Mouse (Mus musculus): ENCODE measurements around the gene Clp1. TPM values are rescaled to one million over a fixed set of nuclear protein-coding genes. Genes with fewer than 3 reads are reported as not detected.

The Clp1 gene
- polyA plus RNA-seq, 1 experiment from 2014 or later = 28.4 TPM

DNA sequence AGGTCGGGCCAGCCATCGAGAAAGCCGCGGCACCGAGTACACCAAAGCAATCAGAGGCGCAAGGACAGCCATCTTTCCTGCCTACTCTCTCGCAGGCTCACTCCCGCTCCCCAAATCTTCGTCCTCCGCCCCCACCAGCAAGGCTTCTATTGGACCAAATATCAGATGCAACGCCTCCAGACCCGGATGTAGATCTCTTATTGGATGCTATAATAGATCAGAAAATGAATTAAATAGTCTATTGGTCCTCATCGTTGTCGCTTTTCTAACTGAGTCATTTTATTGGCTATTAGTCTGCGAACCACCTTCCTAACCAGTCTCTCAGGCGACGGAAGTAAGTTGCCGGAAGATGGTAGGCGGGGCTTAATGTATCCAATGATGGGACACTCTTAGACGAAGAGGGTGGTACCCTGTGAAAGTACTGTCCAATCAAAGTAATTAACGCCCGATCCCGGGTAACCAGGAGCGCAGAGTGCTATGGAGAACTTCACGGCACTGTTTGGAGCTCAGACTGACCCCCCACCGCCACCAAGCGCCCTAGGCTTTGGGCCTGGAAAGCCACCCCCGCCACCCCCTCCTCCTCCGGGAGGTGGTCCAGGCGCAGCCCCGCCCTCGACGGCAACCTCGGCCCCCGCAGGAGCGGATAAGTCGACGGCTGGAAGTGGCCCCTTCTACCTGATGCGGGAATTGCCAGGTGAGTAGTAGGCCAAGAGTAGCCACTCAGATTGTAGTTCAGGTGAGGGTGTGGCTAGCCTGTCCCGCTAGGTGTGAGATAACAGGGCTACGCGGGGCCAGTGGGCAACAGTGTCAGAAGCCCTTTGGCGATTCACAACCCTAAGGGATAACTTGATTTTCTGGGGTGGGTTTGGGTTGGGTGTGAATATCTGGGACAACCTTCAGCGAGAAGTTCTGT lies 48.9 kb downstream of the Clp1 start, which contains the start of the genes Gm28635 and Med19:
Gm28635 (minus strand) TSS at position 74 of the 913 bp plus-strand sequence.
Med19 (plus strand) TSS at position 435 of the 913 bp plus-strand sequence.
- Histone ChIP-seq H3K9me3 (ENCODE audit: control insufficient read depth, low read length) (no peaks in the 10 kb centered on the region), H3K9ac (ENCODE audit: low read depth, low read length) (peak within 1 kb of the TSS; percentile 94), H3K27me3 (replicated peaks; ENCODE audit: control insufficient read depth, insufficient read depth, low read length) (no peaks in the 10 kb centered on the region), H3K27ac (ENCODE audit: low read length) (peak within 1 kb of the TSS; percentile 92), H3K4me3 (ENCODE audit: low read length) (peak within 1 kb of the TSS; percentile 92), H3K4me1 (ENCODE audit: control insufficient read depth, insufficient read depth, low read length) (peaks cover 15% of the 10 kb centered on the region), H3K4me2 (ENCODE audit: low read depth, low read length) (peak within 1 kb of the TSS; percentile 77), H3K36me3 (ENCODE audit: control insufficient read depth, insufficient read depth, low read length) (no peaks in the 10 kb centered on the region)
- under 1% methylated on average over 44 of the region's 44 CpGs for WGBS
- peak; percentile 99 for ATAC-seq

DNA sequence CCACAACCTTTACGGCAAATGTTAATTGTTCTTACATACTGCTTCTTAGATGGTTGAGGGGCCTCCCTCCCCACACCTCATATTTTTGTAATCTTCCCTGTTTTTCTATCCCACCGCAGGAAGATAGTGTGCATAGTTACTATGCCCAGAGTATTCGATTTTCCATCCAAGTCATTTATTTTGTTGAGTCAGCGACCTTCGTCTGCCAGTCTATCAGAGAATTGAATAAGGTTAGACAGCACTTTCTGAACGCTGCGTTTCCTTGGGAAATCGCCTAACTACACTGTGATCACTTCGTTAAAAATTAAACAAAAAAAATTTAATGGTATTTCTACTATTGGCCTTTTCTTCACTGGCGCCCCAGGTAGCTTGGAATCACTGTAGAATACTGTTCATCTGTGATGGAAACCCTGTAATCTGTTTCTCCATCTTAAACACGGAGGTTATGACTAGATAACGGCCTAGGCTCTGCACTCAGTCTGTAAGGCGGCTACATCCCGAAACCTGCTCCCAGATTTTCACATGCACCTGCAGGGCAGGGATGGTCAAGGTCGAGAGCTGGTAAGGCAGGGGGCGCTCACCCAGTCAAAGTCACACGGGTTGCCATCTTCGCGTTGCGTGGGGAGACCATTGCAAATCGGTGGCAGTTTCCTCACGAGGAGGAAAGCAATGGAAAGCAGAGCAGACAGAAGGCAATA lies 49.7 kb downstream of the Clp1 start:
- Histone ChIP-seq H3K36me3 (ENCODE audit: control insufficient read depth, insufficient read depth, low read length) (no peaks in the 10 kb centered on the region), H3K4me1 (ENCODE audit: control insufficient read depth, insufficient read depth, low read length) (peaks cover 12% of the 10 kb centered on the region), H3K4me2 (ENCODE audit: low read depth, low read length) (peak overlapping the region; percentile 68), H3K27me3 (replicated peaks; ENCODE audit: control insufficient read depth, insufficient read depth, low read length) (no peaks in the 10 kb centered on the region), H3K27ac (ENCODE audit: low read length) (peak overlapping the region; percentile 64; the same call in 1 of the 2 replicates), H3K9me3 (ENCODE audit: control insufficient read depth, low read length) (no peaks in the 10 kb centered on the region), H3K9ac (ENCODE audit: low read depth, low read length) (peak overlapping the region; percentile 76), H3K4me3 (ENCODE audit: low read length) (peak overlapping the region; percentile 92)
- WGBS = 7% methylated on average over 22 of the region's 22 CpGs
- peak; percentile 66 for ATAC-seq

MicroRNAs encoded within 50 kb of the gene (microRNA counts, 519-probe panel; counts per million panel counts)
- microRNA mmu-miR-130a = 4,461 counts per million, percentile 100 among the panel's probes with 10 or more counts

Small RNAs within 50 kb of the gene (microRNA-seq; reads per million reads assigned to microRNA genes)
- 26,479 reads per million, percentile 98 among the genes with 10 or more reads in this experiment for gene Mir130a

Other genes starting within 250 kb of the Clp1 start
- gene Ctnnd1, start 76.6 kb downstream of the Clp1 start, polyA plus RNA-seq (2015; fragmentation: Nextera tagmentation; extraction: Ambion mirVana) = 57.2 and 64.1 TPM in 2 replicates
- 0.07 and 0.12 TPM in 2 replicates for gene Btbd18, start 68.3 kb downstream of the Clp1 start, polyA plus RNA-seq (2015; fragmentation: Nextera tagmentation; extraction: Ambion mirVana)
- 184 and 206 TPM in 2 replicates for gene Selenoh, start 56.6 kb downstream of the Clp1 start, polyA plus RNA-seq (2015; fragmentation: Nextera tagmentation; extraction: Ambion mirVana)
- not detected in 2 replicates for gene Gm28635, start 49.3 kb downstream of the Clp1 start, polyA plus RNA-seq (2015; fragmentation: Nextera tagmentation; extraction: Ambion mirVana)
- gene Med19, start 48.9 kb downstream of the Clp1 start, polyA plus RNA-seq (2015; fragmentation: Nextera tagmentation; extraction: Ambion mirVana) = 29.0 and 31.6 TPM in 2 replicates
- 151 and 163 TPM in 2 replicates for gene Tmx2, start 48.2 kb downstream of the Clp1 start, polyA plus RNA-seq (2015; fragmentation: Nextera tagmentation; extraction: Ambion mirVana)
- gene Zdhhc5, start 12.2 kb downstream of the Clp1 start, polyA plus RNA-seq (2015; fragmentation: Nextera tagmentation; extraction: Ambion mirVana) = 18.3 and 23.4 TPM in 2 replicates
- gene Ypel4, start 6.7 kb upstream of the Clp1 start, polyA plus RNA-seq (2015; fragmentation: Nextera tagmentation; extraction: Ambion mirVana) = 4.3 and 6.0 TPM in 2 replicates
- 5.1 and 5.4 TPM in 2 replicates for gene Gm19426, start 16.3 kb upstream of the Clp1 start, polyA plus RNA-seq (2015; fragmentation: Nextera tagmentation; extraction: Ambion mirVana)
- gene Serping1, start 48.1 kb upstream of the Clp1 start, polyA plus RNA-seq (2015; fragmentation: Nextera tagmentation; extraction: Ambion mirVana) = 62.5 and 62.6 TPM in 2 replicates
- gene Ube2l6, start 71.5 kb upstream of the Clp1 start, polyA plus RNA-seq (2015; fragmentation: Nextera tagmentation; extraction: Ambion mirVana) = 47.5 and 49.9 TPM in 2 replicates
- gene Smtnl1, start 95.3 kb upstream of the Clp1 start, polyA plus RNA-seq (2015; fragmentation: Nextera tagmentation; extraction: Ambion mirVana) = 0.10 and 0.17 TPM in 2 replicates
- 59.7 and 61.5 TPM in 2 replicates for gene Timm10, start 99.6 kb upstream of the Clp1 start, polyA plus RNA-seq (2015; fragmentation: Nextera tagmentation; extraction: Ambion mirVana)
- gene Slc43a1, start 111.5 kb upstream of the Clp1 start, polyA plus RNA-seq (2015; fragmentation: Nextera tagmentation; extraction: Ambion mirVana) = 12.8 and 14.6 TPM in 2 replicates
- gene Rtn4rl2, start 159.4 kb upstream of the Clp1 start, polyA plus RNA-seq (2015; fragmentation: Nextera tagmentation; extraction: Ambion mirVana) = 0.57 and 0.61 TPM in 2 replicates
- 43.7 and 47.7 TPM in 2 replicates for gene Slc43a3, start 209.2 kb upstream of the Clp1 start, polyA plus RNA-seq (2015; fragmentation: Nextera tagmentation; extraction: Ambion mirVana)

All from intestine, embryonic 16.5 days (tissue).